Mouse (Mus musculus): ENCODE results near the gene Eif5. TPM values are rescaled to one million over a fixed set of nuclear protein-coding genes. Genes with fewer than 3 reads are reported as not detected.
A peak's percentile ranks its signal among the peaks of the same experiment; 100 is the strongest.
"Not testable (repeated sequence)": the region's sequence is repeated elsewhere in the genome, so short reads cannot be mapped to it uniquely, and the experiment has no call there.

Gene Eif5
- total RNA-seq (2021): 100 to 1,000 TPM; 160 to 166 TPM
- long read RNA-seq, experiment 1, full-length matches to known transcripts: 356 of 438 reads
- long read RNA-seq, experiment 1, partial matches to known transcripts: 61 of 438 reads
- long read RNA-seq, experiment 1, other reads (novel, unspliced or antisense): 21 of 438 reads
- long read RNA-seq, experiment 2, full-length matches to known transcripts: 301 of 364 reads
- long read RNA-seq, experiment 2, partial matches to known transcripts: 48 of 364 reads
- long read RNA-seq, experiment 2, other reads (novel, unspliced or antisense): 15 of 364 reads

- TF ChIP-seq CTCF (IDR thresholded peaks at IDR 0.05): no peak
- Histone ChIP-seq H3K4me3 (peak within 1 kb of the TSS; percentile 85), H3K27ac (peak within 1 kb of the TSS; percentile 99)
- intact Hi-C loops (cut with DNase I): loop anchor here (2.0 kb wide), 1 partner anchor 35 kb away; no protein-coding TSS in a partner anchor
- peak; percentile 99 for DNase-seq
These were observed at the start of gene Eif5 for GRCm38 (mm10) chr12:111537796-111538291. TSS of gene Eif5 (plus strand) at chr12:111538016.

- no peak for DNase-seq
- no peak for TF ChIP-seq CTCF (IDR thresholded peaks at IDR 0.05)
These were observed 48.5 kb upstream of the Eif5 start for GRCm38 (mm10) chr12:111489261-111489865.

GRCm38 (mm10) chr12:111494931-111495330 is 42.9 kb upstream of the Eif5 start:
- Histone ChIP-seq H3K4me3 (no peak overlapping the region), H3K27ac (no peak overlapping the region)
- TF ChIP-seq CTCF (IDR thresholded peaks at IDR 0.05): no peak
- no peak for DNase-seq
- intact Hi-C loops (cut with DNase I): no loop called here

More at GRCm38 (mm10) chr12:111489261-111489865, 48.5 kb upstream of the Eif5 start:
- Histone ChIP-seq H3K4me3 (no peak overlapping the region), H3K27ac (no peak overlapping the region)
- intact Hi-C loops (cut with DNase I): no loop called here

GRCm38 (mm10) chr12:111497076-111497475 is 40.7 kb upstream of the Eif5 start:
- no peak for DNase-seq
- intact Hi-C loops (cut with DNase I): no loop called here
- Histone ChIP-seq H3K27ac (no peak overlapping the region), H3K4me3 (no peak overlapping the region)
- TF ChIP-seq CTCF (IDR thresholded peaks at IDR 0.05): peak; percentile 47

GRCm38 (mm10) chr12:111499617-111500016 is 38.2 kb upstream of the Eif5 start:
- Histone ChIP-seq H3K4me3 (no peak overlapping the region), H3K27ac (no peak overlapping the region)
- DNase-seq: no peak
- no peak for TF ChIP-seq CTCF (IDR thresholded peaks at IDR 0.05)
- intact Hi-C loops (cut with DNase I): no loop called here

- intact Hi-C loops (cut with DNase I): no loop called here
- Histone ChIP-seq H3K27ac (no peak overlapping the region), H3K4me3 (no peak overlapping the region)
- TF ChIP-seq CTCF (IDR thresholded peaks at IDR 0.05): no peak
- DNase-seq: no peak
These were observed 37.1 kb upstream of the Eif5 start for GRCm38 (mm10) chr12:111500725-111501124.

- intact Hi-C loops (cut with DNase I): no loop called here
- no peak for DNase-seq
- no peak overlapping the region for H3K27ac ChIP-seq
- H3K4me3 ChIP-seq: no peak overlapping the region
- TF ChIP-seq CTCF (IDR thresholded peaks at IDR 0.05): no peak
These were observed 34.7 kb upstream of the Eif5 start for GRCm38 (mm10) chr12:111503063-111503567.

- Histone ChIP-seq H3K4me3 (no peak overlapping the region), H3K27ac (no peak overlapping the region)
- TF ChIP-seq CTCF (IDR thresholded peaks at IDR 0.05): no peak
- intact Hi-C loops (cut with DNase I): no loop called here
- no peak for DNase-seq
These were observed 34.2 kb upstream of the Eif5 start for GRCm38 (mm10) chr12:111503571-111503970.

GRCm38 (mm10) chr12:111504904-111505303 is 32.9 kb upstream of the Eif5 start:
- TF ChIP-seq CTCF (IDR thresholded peaks at IDR 0.05): no peak; the same call in 1 of the 2 replicates
- Histone ChIP-seq H3K4me3 (peak overlapping the region; percentile 52), H3K27ac (0 out of 2 replicates have a peak overlapping the region, but pooled peaks have one; percentile 3)
- intact Hi-C loops (cut with DNase I): no loop called here
- DNase-seq: peak; percentile 95

GRCm38 (mm10) chr12:111507001-111507400 is 30.8 kb upstream of the Eif5 start:
- 0 out of 2 replicates have a peak, but pooled peaks have one; percentile 1 for TF ChIP-seq CTCF (IDR thresholded peaks at IDR 0.05)
- no peak for DNase-seq
- intact Hi-C loops (cut with DNase I): no loop called here
- Histone ChIP-seq H3K4me3 (no peak overlapping the region), H3K27ac (no peak overlapping the region)

GRCm38 (mm10) chr12:111507962-111508361 is 29.9 kb upstream of the Eif5 start:
- no peak overlapping the region for H3K4me3 ChIP-seq
- TF ChIP-seq CTCF (IDR thresholded peaks at IDR 0.05): no peak
- H3K27ac ChIP-seq: no peak overlapping the region
- DNase-seq: no peak
- intact Hi-C loops (cut with DNase I): no loop called here

GRCm38 (mm10) chr12:111508438-111508837 is 29.4 kb upstream of the Eif5 start:
- H3K4me3 ChIP-seq; DNase-seq; H3K27ac ChIP-seq; intact Hi-C loops (cut with DNase I): not testable (repeated sequence)

GRCm38 (mm10) chr12:111512572-111513063 is 25.2 kb upstream of the Eif5 start:
- intact Hi-C loops (cut with DNase I): no loop called here
- H3K27ac ChIP-seq: no peak overlapping the region
- no peak overlapping the region for H3K4me3 ChIP-seq
- no peak for DNase-seq
- no peak for TF ChIP-seq CTCF (IDR thresholded peaks at IDR 0.05)
